Mouse (Mus musculus) brain, embryonic 14.5 days (tissue): ENCODE data around the gene Gdap1l1.

Experiments
- CTCF ChIP-seq: fragments of 200-500 bp; IDR thresholded peaks from 2 replicates; pipeline ENCODE4 v1.5.1; 2012; ENCODE audit warnings: inconsistent platforms, mild to moderate bottlenecking, moderate library complexity, borderline replicate concordance; ENCODE audit not compliant: insufficient read depth, insufficient read length; ENCODE audit errors: extremely low read depth
- POLR2A ChIP-seq: fragments of 200-500 bp; IDR thresholded peaks from 2 replicates; pipeline ENCODE4 v1.6.1; 2012; ENCODE audit warnings: mild to moderate bottlenecking, inconsistent platforms, borderline replicate concordance; ENCODE audit not compliant: poor library complexity, insufficient read depth, insufficient read length, severe bottlenecking; ENCODE audit errors: extremely low read depth

GRCm38 (mm10) chr2:163502219-163502618 lies 63.9 kb downstream of the Gdap1l1 start:
- no peak for TF ChIP-seq POLR2A
- no peak for TF ChIP-seq CTCF
